Mouse (Mus musculus): ENCODE results near the gene Crb1. TPM values are rescaled to one million over a fixed set of nuclear protein-coding genes. Genes with fewer than 3 reads are reported as not detected.

Gene Crb1
- polyA plus RNA-seq, 1 experiment, result 0.32 TPM

DNA sequence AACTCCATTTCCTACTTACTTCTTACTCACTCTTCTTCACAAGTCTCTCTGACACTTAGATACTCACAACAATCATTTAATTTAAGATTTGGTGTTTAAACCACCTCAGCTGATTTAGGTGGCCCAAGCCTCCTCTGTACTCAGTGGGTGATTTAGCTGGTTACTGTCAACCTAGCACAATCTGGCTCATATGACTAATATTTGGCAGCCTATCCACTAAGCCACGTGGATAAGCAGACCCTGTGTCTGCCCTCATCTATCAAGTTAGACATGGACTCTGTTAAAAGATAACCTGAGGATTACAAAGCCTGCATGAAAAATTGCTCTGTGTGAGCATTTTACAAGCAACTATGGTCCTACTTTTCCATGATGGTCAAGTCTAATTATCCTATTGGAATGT lies 19.7 kb upstream of the Crb1 start:
- TF ChIP-seq CTCF (IDR thresholded peaks at IDR 0.05; ENCODE audit: insufficient read depth, low read length), result no peak
- TF ChIP-seq POLR2A (IDR thresholded peaks at IDR 0.05; ENCODE audit: borderline replicate concordance, extremely low read depth, low read depth, low read length), result no peak
- Histone ChIP-seq H3K4me3 (replicated peaks; ENCODE audit: extremely low read depth, low read depth, low read length) (no peak overlapping the region), H3K4me1 (ENCODE audit: control insufficient read depth, insufficient read depth, low read length) (no peaks in the 10 kb centered on the region)
- WGBS, result 11% methylated on average over 1 of the region's 1 CpGs
- no peak for DNase-seq

DNA sequence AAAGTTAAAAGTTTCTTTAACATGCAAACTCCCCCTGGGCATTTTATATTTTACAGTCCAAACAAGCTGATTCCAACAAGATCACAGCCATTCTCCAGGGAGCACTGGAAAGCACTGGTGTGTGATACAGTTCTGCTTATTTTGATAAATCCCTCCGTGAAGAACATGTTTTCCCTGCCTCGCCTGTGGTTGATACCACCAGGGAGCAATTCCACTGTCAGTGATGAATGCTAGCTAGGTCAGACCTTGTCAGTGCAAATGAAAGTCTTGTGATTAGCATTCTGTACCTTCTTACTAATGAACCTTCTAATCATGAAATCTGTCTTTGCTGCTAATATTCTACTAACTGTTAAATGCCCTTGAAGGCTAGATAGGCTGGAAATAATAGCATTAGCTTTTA lies 14.8 kb upstream of the Crb1 start:
- 41% methylated on average over 2 of the region's 2 CpGs for WGBS
- TF ChIP-seq POLR2A (IDR thresholded peaks at IDR 0.05; ENCODE audit: borderline replicate concordance, extremely low read depth, low read depth, low read length) (no peak), CTCF (IDR thresholded peaks at IDR 0.05; ENCODE audit: insufficient read depth, low read length) (no peak)
- Histone ChIP-seq H3K4me3 (replicated peaks; ENCODE audit: extremely low read depth, low read depth, low read length) (no peak overlapping the region), H3K4me1 (ENCODE audit: control insufficient read depth, insufficient read depth, low read length) (no peaks in the 10 kb centered on the region)
- no peak for DNase-seq

DNA sequence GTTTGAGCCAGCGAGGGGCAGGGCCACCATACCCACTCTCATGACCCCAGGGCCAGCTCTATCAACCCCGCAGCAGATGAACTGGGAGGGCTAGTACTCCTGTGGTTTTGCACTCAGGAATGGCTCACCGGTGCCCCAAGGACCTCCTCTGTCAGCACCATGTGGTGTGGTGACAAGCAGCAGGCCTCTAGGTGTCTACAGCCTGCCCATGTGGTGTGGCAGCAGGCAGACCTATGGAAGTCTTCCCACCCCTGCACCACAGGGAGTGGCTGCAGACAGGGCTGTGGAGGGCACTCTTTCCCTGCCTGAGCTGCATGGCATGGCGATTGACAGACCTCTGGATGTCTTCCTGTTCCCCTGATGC lies 2.7 kb upstream of the Crb1 start:
- Histone ChIP-seq H3K4me3 (replicated peaks; ENCODE audit: extremely low read depth, low read depth, low read length) (no peak overlapping the region), H3K4me1 (ENCODE audit: control insufficient read depth, insufficient read depth, low read length) (no peaks in the 10 kb centered on the region)
- WGBS, result 18% methylated on average over 4 of the region's 4 CpGs
- no peak for DNase-seq
- TF ChIP-seq CTCF (IDR thresholded peaks at IDR 0.05; ENCODE audit: insufficient read depth, low read length) (no peak), POLR2A (IDR thresholded peaks at IDR 0.05; ENCODE audit: borderline replicate concordance, extremely low read depth, low read depth, low read length) (no peak)

DNA sequence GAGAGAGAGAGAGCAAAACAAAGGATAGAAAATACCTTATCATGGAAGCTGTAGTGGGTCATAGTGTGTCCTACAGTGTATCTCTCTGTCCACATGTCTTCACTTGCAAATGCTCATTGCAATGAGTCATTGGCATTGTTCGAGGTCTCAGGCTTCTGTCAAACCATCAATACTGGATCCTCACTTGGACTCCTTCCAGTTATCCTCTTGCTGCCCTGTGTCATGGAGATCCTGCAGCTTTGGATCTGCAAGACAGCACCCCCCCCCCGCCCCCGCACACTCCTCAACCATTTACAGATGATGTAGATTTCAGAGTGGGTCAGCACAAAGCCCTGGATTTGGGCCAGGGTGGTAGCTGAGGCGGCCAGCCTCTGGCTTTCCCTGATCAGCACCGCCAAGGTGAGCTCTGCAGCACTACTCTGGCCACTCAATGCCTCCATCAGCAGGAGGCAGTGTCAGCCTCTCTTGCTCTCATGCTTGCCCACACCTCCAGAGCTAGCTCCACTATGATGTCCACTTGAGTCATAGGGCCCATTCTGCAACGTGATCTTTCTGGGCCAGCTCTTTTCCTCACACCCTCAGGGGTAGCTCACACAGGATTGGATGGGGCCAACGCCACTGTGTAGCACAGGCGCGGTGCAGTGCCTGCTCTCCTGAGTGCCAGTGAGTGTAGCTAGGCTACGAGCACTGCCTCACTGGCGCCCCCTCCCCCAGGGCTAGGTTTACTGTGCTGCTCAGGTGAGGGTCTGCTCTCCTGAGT lies 2.1 kb upstream of the Crb1 start:
- WGBS, result 28% methylated on average over 11 of the region's 11 CpGs

DNA sequence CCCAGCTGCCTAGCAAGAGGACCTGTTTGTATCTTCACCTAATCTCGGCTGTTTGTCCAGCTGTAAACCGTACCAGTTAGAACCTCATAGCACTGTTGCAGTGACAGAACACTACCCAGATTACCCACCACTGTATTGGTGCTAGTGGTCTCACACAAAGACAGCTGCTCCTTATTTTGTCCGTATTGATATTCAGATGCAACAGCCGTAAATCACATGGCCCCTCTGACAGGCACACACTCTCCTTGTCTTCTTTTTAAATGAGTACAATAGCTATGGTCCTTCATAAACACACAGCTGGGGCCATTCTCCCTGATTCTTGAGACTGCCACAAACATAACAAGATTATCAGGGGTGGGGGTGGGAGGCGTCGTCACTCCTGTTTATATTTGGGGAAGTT lies 1.0 kb downstream of the Crb1 start:
- H3K4me3 ChIP-seq (replicated peaks; ENCODE audit: extremely low read depth, low read depth, low read length), result no peak overlapping the region
- no peak for TF ChIP-seq POLR2A (IDR thresholded peaks at IDR 0.05; ENCODE audit: borderline replicate concordance, extremely low read depth, low read depth, low read length)
- DNase-seq, result no peak
- WGBS, result 41% methylated on average over 6 of the region's 6 CpGs
- no peaks in the 10 kb centered on the region for H3K4me1 ChIP-seq (ENCODE audit: control insufficient read depth, insufficient read depth, low read length)

More for the DNA sequence above, 2.1 kb upstream of the Crb1 start:
- DNase-seq, result no peak
- no peaks in the 10 kb centered on the region for H3K4me1 ChIP-seq (ENCODE audit: control insufficient read depth, insufficient read depth, low read length)
- no peak overlapping the region for H3K4me3 ChIP-seq (replicated peaks; ENCODE audit: extremely low read depth, low read depth, low read length)
- no peak for TF ChIP-seq CTCF (IDR thresholded peaks at IDR 0.05; ENCODE audit: insufficient read depth, low read length)
- TF ChIP-seq POLR2A (IDR thresholded peaks at IDR 0.05; ENCODE audit: borderline replicate concordance, extremely low read depth, low read depth, low read length), result no peak

DNA sequence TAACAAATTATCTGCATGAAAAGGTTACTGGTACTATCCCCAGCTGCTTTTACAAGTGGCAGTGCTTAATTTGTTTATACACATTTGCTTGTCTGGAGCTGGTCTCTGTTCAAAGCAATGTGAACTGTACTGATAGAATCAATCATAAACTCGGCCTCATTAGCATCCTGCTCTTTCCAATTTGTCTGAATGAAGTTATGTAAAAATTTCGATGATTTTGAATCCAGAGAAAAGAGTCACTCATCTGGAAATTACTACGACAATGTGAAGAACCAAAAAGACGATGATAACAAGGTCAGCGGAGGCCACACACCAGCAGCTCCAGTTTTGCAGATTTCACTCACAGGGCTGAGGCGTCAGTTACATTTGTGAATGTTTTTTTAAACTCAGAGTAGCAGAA lies 5.6 kb downstream of the Crb1 start:
- whole genome bisulfite sequencing, result 48% methylated on average over 6 of the region's 6 CpGs
- no peak for TF ChIP-seq CTCF (IDR thresholded peaks at IDR 0.05; ENCODE audit: insufficient read depth, low read length)
- TF ChIP-seq POLR2A (IDR thresholded peaks at IDR 0.05; ENCODE audit: borderline replicate concordance, extremely low read depth, low read depth, low read length), result no peak
- no peak overlapping the region for H3K4me3 ChIP-seq (replicated peaks; ENCODE audit: extremely low read depth, low read depth, low read length)
- H3K4me1 ChIP-seq (ENCODE audit: control insufficient read depth, insufficient read depth, low read length), result no peaks in the 10 kb centered on the region
- DNase-seq, result no peak

DNA sequence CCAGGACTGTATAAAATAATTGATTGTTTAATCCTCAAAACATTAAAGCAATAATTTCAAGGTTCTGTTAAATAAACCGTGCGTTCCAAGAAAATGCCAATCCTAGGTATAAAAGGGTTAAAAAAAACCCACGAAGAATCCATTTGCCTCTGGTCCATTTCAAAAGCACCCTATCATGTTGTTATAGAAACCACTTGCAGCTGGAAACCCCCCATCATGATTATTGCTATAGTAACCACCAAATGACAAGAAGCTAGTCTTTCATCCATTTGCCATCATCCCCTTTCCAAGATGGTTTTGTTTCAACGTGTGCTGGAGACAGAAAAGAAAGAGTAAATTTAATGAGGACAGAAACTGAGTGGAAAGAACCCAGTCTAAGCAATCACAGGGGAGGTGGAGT lies 28.3 kb downstream of the Crb1 start:
- no peak for TF ChIP-seq CTCF (IDR thresholded peaks at IDR 0.05; ENCODE audit: insufficient read depth, low read length)
- no peak for TF ChIP-seq POLR2A (IDR thresholded peaks at IDR 0.05; ENCODE audit: borderline replicate concordance, extremely low read depth, low read depth, low read length)
- no peak for DNase-seq
- Histone ChIP-seq H3K4me3 (replicated peaks; ENCODE audit: extremely low read depth, low read depth, low read length) (no peak overlapping the region), H3K4me1 (ENCODE audit: control insufficient read depth, insufficient read depth, low read length) (no peaks in the 10 kb centered on the region)
- 43% methylated on average over 4 of the region's 4 CpGs for WGBS

DNA sequence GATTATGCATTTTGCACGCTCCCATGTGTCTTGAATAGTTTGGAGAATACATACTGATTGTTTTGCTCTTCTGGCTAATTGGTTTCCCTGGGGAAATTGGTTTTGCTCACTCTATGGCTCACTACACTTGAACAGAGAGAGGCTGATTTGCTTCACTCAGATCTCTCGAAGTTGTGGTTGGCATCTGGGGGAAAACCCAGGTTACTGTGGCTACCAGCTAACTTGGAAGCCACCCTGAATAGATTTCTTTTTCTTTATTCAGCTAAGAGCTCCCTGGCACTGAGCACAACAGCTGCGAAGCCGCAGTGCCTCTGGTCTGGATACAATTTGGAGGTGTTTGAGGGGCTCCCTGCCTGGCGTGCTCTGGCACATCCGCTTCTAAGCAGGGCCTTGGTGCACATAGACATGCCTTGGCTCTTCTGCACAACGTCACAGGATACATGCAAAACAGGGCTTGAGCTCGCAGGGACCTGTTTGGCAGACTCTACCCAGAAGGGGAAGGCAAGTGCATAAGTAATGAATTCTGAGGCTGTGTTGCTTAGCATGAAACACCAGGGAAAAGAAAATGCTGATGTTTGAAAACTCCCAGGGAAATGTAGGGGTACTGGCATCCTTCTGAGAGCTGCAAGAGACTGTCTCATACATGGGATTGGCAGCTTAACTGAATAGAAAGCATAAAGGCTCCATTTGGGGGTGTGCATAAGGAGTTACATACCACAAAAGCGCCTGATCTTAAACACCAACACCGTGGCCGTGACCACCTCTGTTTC lies 30.1 kb downstream of the Crb1 start:
- no peak for TF ChIP-seq CTCF (IDR thresholded peaks at IDR 0.05; ENCODE audit: insufficient read depth, low read length)
- TF ChIP-seq POLR2A (IDR thresholded peaks at IDR 0.05; ENCODE audit: borderline replicate concordance, extremely low read depth, low read depth, low read length), result no peak

DNA sequence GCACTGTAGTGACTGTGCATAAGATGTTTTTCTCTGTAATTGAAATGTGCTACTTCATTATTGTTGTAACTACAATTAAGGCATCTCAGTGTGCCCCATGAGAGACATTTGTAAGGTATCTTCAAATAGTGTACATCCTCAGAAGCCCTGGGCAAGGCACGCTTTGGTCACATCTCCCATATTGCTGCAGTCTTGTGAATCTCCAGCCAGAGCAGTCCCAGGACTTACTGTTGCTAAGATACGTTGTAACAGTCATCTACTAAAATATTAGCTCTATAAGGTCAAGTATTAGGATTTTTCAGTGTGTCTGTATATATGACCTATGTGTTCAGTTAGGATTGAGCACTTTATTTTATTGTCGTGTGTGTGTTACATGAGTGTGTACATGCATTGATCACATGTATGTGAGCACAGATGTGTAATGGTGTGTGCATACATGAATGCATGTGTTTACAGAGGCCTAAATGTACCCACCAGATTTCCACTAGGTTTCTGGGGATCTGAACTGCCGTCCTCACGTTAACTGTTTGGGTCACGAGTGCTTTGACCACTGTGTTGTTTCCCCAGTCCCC lies 30.8 kb downstream of the Crb1 start:
- 81% methylated on average over 6 of the region's 6 CpGs for WGBS
- TF ChIP-seq CTCF (IDR thresholded peaks at IDR 0.05; ENCODE audit: insufficient read depth, low read length), result no peak
- TF ChIP-seq POLR2A (IDR thresholded peaks at IDR 0.05; ENCODE audit: borderline replicate concordance, extremely low read depth, low read depth, low read length), result no peak
- H3K4me3 ChIP-seq (replicated peaks; ENCODE audit: extremely low read depth, low read depth, low read length), result no peak overlapping the region
- H3K4me1 ChIP-seq (ENCODE audit: control insufficient read depth, insufficient read depth, low read length), result no peaks in the 10 kb centered on the region
- DNase-seq, result no peak

More for the DNA sequence above, 30.1 kb downstream of the Crb1 start:
- no peak overlapping the region for H3K4me3 ChIP-seq (replicated peaks; ENCODE audit: extremely low read depth, low read depth, low read length)
- 71% methylated on average over 11 of the region's 11 CpGs for WGBS
- no peaks in the 10 kb centered on the region for H3K4me1 ChIP-seq (ENCODE audit: control insufficient read depth, insufficient read depth, low read length)
- no peak for DNase-seq
